ENCODE assay signal across 16 mouse cellular contexts in the genomic region with DNA sequence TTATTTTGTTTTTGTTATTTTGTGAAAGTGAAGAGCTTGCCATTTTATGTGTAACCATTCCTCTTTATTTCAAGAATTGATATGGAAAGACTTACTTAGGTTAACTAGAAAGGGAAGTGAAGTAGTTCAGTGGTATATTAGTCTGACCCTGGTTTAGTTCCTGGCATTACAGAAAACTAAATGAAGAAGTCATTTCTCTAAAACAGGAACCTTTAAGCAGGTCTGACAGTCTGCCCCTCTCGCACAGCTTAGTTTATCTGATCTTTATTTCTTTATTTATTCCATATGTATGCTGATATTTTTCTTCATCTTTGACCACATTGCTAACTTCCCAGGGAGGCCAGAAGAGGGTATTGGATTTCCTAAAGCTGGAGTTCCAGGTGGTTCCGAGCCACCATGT.
A peak's percentile ranks its signal among the peaks of the same experiment; 100 is the strongest.
DNase-seq lines count a peak whose midpoint lies in the region; ATAC-seq and TF ChIP-seq lines count a peak whose summit lies in the region.
"Had no signal": no experiment of that assay in that cellular context is flagged by ENCODE, and none has a peak within 500 bp of the region (broad histone marks: within the 10 kb centered on the region; RNA-seq: fewer than 3 reads in every experiment).

No protein-coding gene starts in this region.

- DNase-seq in midbrain, embryonic 11.5 days (ENCODE audit: low spot score, missing footprints), result peak; percentile 72
- peak; percentile 60 for DNase-seq in MEL (ENCODE audit: low read depth, low spot score)
- DNase-seq in MEL-GATA-1-ER (ENCODE audit: extremely low read depth, low read depth), result peak; percentile 36
- no peak for DNase-seq in urinary bladder, postnatal 4 days (ENCODE audit: low spot score in 2 of 2)
- no peak for DNase-seq in cerebellum, adult 9-11 months
- DNase-seq: cerebellum, adult 11 months; cerebellum, adult 11-12 months; cerebellum, adult 18-20 months; cerebellum, adult 2 months; cerebellum, adult 8-10 months had no signal

- H3K36me3 ChIP-seq in midbrain, embryonic 11.5 days (ENCODE audit: control insufficient read depth, insufficient read depth, low read length), result peaks cover 14% of the 10 kb centered on the region; the same call in 1 of the 2 replicates
- peaks cover 80% of the 10 kb centered on the region for H3K36me3 ChIP-seq in midbrain, embryonic 13.5 days
- H3K36me3 ChIP-seq in MEL (ENCODE audit: control insufficient read depth in 1 of 2, insufficient read depth in 2 of 2, low read length in 2 of 2), result peaks cover 7 to 8% of the 10 kb centered on the region in 2 experiments

- no peak overlapping the region for H3K4me2 ChIP-seq in midbrain, embryonic 11.5 days
- H3K4me2 ChIP-seq in midbrain, embryonic 13.5 days (replicated peaks), result no peak overlapping the region

- no peak for TF ChIP-seq POLR2A in MEL (IDR thresholded peaks at IDR 0.05; ENCODE audit: control insufficient read depth in 1 of 2, insufficient read depth in 1 of 2, low read depth in 1 of 2, low read length in 2 of 2, poor library complexity in 1 of 2)

- ATAC-seq in midbrain, embryonic 11.5 days (ENCODE audit: low FRiP score), result no peak
- no peak for ATAC-seq in midbrain, embryonic 13.5 days
- ATAC-seq: activated CD4-positive, CD25-positive, alpha-beta regulatory T cell, adult 4 months; CD4-positive, CD25-positive, alpha-beta regulatory T cell, adult 4 months; Patski had no signal

- H3K4me3 ChIP-seq in midbrain, embryonic 11.5 days (ENCODE audit: low read depth, low read length), result no peak overlapping the region
- no peak overlapping the region for H3K4me3 ChIP-seq in midbrain, embryonic 13.5 days (replicated peaks)
- no peak overlapping the region for H3K4me3 ChIP-seq in MEL (ENCODE audit: control insufficient read depth in 1 of 2, insufficient read depth in 1 of 2, low read depth in 2 of 2, low read length in 2 of 2)

- peak in 1 of 2 experiments; percentile 50; a peak in 1 of 4 replicates for TF ChIP-seq EP300 in MEL (IDR thresholded peaks at IDR 0.05; ENCODE audit: low read depth in 1 of 2, low read length in 2 of 2)

- no peaks in the 10 kb centered on the region for H3K79me2 ChIP-seq in MEL (ENCODE audit: control insufficient read depth, insufficient read depth, low read length, poor library complexity)

- no peak overlapping the region for H3K27ac ChIP-seq in midbrain, embryonic 11.5 days (ENCODE audit: low read depth, low read length)
- no peak overlapping the region for H3K27ac ChIP-seq in midbrain, embryonic 13.5 days
- H3K27ac ChIP-seq in MEL (ENCODE audit: control insufficient read depth, low read depth, low read length), result no peak overlapping the region

- no peaks in the 10 kb centered on the region for H3K9me3 ChIP-seq in midbrain, embryonic 11.5 days (ENCODE audit: control insufficient read depth, low read length)
- H3K9me3 ChIP-seq in midbrain, embryonic 13.5 days, result no peaks in the 10 kb centered on the region
- no peaks in the 10 kb centered on the region for H3K9me3 ChIP-seq in MEL (replicated peaks; ENCODE audit: insufficient read depth, low read length)
- H3K9me3 ChIP-seq: G1E had no signal

- H3K27me3 ChIP-seq in midbrain, embryonic 11.5 days (ENCODE audit: control insufficient read depth, insufficient read depth, low read length), result no peaks in the 10 kb centered on the region
- no peaks in the 10 kb centered on the region for H3K27me3 ChIP-seq in midbrain, embryonic 13.5 days
- H3K27me3 ChIP-seq in MEL (ENCODE audit: control insufficient read depth in 1 of 2, insufficient read depth in 2 of 2, low read length in 2 of 2), result no peaks in the 10 kb centered on the region
- H3K27me3 ChIP-seq: CH12.LX, Patski had no signal

- no peaks in the 10 kb centered on the region for H3K4me1 ChIP-seq in midbrain, embryonic 11.5 days (ENCODE audit: control insufficient read depth, insufficient read depth, low read length)
- H3K4me1 ChIP-seq in midbrain, embryonic 13.5 days (replicated peaks), result no peaks in the 10 kb centered on the region
- H3K4me1 ChIP-seq in MEL (ENCODE audit: control insufficient read depth in 1 of 2, insufficient read depth in 2 of 2, low read length in 2 of 2), result peaks cover 0 to 6% of the 10 kb centered on the region in 2 experiments; a peak in 1 of 4 replicates

- WGBS in midbrain, embryonic 11.5 days, result 91% methylated on average over 2 of the region's 2 CpGs
- 95% methylated on average over 2 of the region's 2 CpGs for WGBS in midbrain, embryonic 13.5 days

- no peak for TF ChIP-seq CTCF in MEL (IDR thresholded peaks at IDR 0.05 in 2 of 3, conservative IDR thresholded peaks at IDR 0.05 in 1 of 3; ENCODE audit: control insufficient read depth in 1 of 3, insufficient read depth in 1 of 3, low read depth in 2 of 3, low read length in 3 of 3, poor library complexity in 1 of 3, severe bottlenecking in 1 of 3)

- TF ChIP-seq RAD21 in MEL (IDR thresholded peaks at IDR 0.05; ENCODE audit: low read depth, low read length), result no peak

- no peak overlapping the region for H3K9ac ChIP-seq in midbrain, embryonic 11.5 days (ENCODE audit: low read length)
- no peak overlapping the region for H3K9ac ChIP-seq in midbrain, embryonic 13.5 days (replicated peaks)
- no peak overlapping the region for H3K9ac ChIP-seq in MEL (ENCODE audit: control insufficient read depth, low read depth, low read length, poor library complexity, severe bottlenecking)

TF ChIP-seq in MEL, 35 proteins besides CTCF, POLR2A, EP300 and RAD21:
- TF ChIP-seq KAT2A (conservative IDR thresholded peaks at IDR 0.05; ENCODE audit: low read depth, low read length) (no peak), GATA1 (IDR thresholded peaks at IDR 0.05; ENCODE audit: low read depth, low read length) (0 out of 2 replicates have a peak, but pooled peaks have one; percentile 15)

Comparison
In these comparisons a context has a peak if more than half of its experiments do, and no peak if none do; other contexts are left out.
1. DNase-seq: peak in midbrain, embryonic 11.5 days (single experiment), MEL (single experiment) and MEL-GATA-1-ER (single experiment); none in urinary bladder, postnatal 4 days (0 of 2) and cerebellum, adult 9-11 months (single experiment).